Mouse (Mus musculus): ENCODE data around the gene Il1rl1. TPM values are rescaled to one million over a fixed set of nuclear protein-coding genes. Genes with fewer than 3 reads are reported as not detected.

Il1rl1 gene
- polyA plus RNA-seq (2015; fragmentation: Nextera tagmentation; extraction: Ambion mirVana): 0.05 and 0.11 TPM in 2 replicates

DNA sequence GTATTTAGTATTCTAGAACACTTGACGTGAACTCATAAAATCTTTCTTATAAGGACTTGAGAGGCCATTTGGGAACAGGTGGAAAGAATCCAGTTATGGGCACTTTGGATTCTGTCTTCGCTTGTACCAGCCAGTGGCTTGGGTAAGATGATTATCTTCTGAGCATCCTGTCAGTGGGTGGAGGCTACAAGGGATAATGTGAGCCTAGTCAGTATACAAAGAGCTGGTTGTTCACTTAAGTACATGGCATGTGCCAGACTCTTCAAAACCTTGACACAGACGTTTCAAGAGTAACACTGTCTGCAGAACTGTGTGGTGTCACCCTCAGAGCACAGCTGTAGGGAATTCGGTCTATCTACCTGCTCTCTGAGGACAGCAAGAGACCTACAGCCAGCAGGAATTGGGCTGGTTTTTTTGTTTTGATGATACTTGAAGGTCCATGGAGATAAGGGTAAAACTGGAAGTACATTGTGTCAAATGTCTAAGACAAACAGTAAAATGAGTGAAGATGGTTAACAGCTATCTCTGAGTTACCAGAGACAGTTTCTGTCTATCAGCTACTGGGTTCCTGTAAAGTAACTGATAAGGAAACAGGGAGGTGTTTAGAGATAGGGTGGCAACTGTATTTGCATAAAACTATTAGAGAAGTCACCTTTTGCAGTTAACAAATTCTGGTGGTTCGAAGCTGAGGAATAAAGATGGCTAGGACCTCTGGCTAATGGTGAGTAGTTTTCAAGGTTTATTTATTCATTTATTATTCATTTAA, at the start of gene Il1rl1:
Il1rl1 (plus strand) TSS at position 661 of the 766 bp plus-strand sequence.
- Histone ChIP-seq H3K4me3 (replicated peaks; ENCODE audit: low read length) (no peak within 1 kb of the TSS), H3K27me3 (replicated peaks; ENCODE audit: control insufficient read depth, insufficient read depth, low read length) (no peaks in the 10 kb centered on the region), H3K9ac (replicated peaks; ENCODE audit: low read depth, low read length) (no peak within 1 kb of the TSS), H3K4me2 (ENCODE audit: low read length) (no peak within 1 kb of the TSS), H3K27ac (ENCODE audit: low read length) (no peak within 1 kb of the TSS), H3K4me1 (replicated peaks; ENCODE audit: control insufficient read depth, insufficient read depth, low read length) (no peaks in the 10 kb centered on the region), H3K9me3 (ENCODE audit: control insufficient read depth, low read length) (no peaks in the 10 kb centered on the region), H3K36me3 (ENCODE audit: control insufficient read depth, insufficient read depth) (no peaks in the 10 kb centered on the region)
- ATAC-seq: no peak
- 83% methylated on average over 5 of the region's 5 CpGs for WGBS

DNA sequence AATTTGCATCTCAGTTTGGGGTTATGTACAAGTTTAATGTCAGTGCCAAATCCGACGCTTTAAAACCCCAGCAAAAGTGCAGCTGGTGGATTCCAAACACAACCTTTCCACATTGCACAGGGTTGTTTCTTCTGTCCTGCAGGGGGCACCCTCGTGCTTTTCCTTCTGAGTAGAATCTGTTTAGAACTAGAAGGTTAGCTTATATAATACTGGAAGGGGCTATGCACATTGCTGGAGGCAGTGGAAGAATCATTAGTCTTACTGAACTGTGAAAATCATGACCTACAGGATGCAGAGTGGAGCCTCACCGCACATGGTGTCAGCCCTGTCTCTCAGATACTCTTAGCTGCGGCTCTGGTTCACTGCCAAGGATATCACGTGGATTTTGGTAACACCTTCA, 49.3 kb upstream of the Il1rl1 start:
- H3K4me2 ChIP-seq (ENCODE audit: low read length): no peak overlapping the region
- no peaks in the 10 kb centered on the region for H3K27me3 ChIP-seq (replicated peaks; ENCODE audit: control insufficient read depth, insufficient read depth, low read length)

DNA sequence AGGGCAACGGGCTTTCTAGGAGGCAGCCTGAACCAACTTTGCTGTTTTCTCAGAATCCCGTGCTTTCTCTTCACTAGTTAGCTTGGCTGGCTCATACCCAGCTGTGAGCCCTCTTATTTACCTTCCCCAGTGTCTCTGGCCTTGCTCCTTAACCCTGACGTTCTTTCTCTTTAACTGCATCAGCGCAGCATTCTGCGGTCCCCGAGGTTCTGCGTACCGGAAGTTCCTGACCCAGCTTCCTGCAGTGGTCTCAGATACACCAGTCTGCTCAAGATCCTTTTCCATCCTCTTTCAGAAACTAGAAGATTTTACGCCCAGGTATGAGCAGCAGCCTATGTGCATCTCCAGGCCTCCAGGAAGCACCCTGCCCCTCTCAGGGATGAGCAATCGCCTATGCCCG, 48.4 kb upstream of the Il1rl1 start:
- no peak for ATAC-seq
- Histone ChIP-seq H3K4me1 (replicated peaks; ENCODE audit: control insufficient read depth, insufficient read depth, low read length) (no peaks in the 10 kb centered on the region), H3K27me3 (replicated peaks; ENCODE audit: control insufficient read depth, insufficient read depth, low read length) (no peaks in the 10 kb centered on the region), H3K4me2 (ENCODE audit: low read length) (no peak overlapping the region), H3K27ac (ENCODE audit: low read length) (no peak overlapping the region), H3K9me3 (ENCODE audit: control insufficient read depth, low read length) (no peaks in the 10 kb centered on the region), H3K9ac (replicated peaks; ENCODE audit: low read depth, low read length) (no peak overlapping the region), H3K4me3 (replicated peaks; ENCODE audit: low read length) (no peak overlapping the region), H3K36me3 (ENCODE audit: control insufficient read depth, insufficient read depth) (no peaks in the 10 kb centered on the region)
- WGBS: 86% methylated on average over 11 of the region's 11 CpGs

More for the DNA sequence above, 49.3 kb upstream of the Il1rl1 start:
- Histone ChIP-seq H3K9me3 (ENCODE audit: control insufficient read depth, low read length) (no peaks in the 10 kb centered on the region), H3K9ac (replicated peaks; ENCODE audit: low read depth, low read length) (no peak overlapping the region), H3K36me3 (ENCODE audit: control insufficient read depth, insufficient read depth) (no peaks in the 10 kb centered on the region), H3K4me3 (replicated peaks; ENCODE audit: low read length) (no peak overlapping the region), H3K4me1 (replicated peaks; ENCODE audit: control insufficient read depth, insufficient read depth, low read length) (no peaks in the 10 kb centered on the region), H3K27ac (ENCODE audit: low read length) (no peak overlapping the region)
- no peak for ATAC-seq
- 60% methylated on average over 6 of the region's 6 CpGs for WGBS

DNA sequence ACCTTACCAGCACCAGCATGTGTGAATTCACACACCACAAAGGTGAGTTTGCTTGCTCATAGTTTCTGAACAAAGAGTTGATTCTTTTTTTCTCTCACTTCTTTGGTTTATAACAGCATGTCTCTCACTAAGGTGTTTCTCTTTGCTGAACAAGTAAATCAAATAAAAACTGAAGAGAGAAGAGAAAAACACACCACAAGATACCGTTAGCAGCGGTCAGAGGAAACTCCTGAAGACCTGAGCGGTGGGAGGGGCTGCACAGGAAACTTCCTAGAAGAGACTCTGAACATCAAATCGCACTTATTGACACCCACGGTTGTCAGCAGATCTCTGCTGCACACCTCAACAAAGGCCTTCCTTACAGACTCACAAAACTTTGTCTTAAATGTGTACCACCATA, 46.5 kb upstream of the Il1rl1 start:
- WGBS: 91% methylated on average over 5 of the region's 5 CpGs
- no peak overlapping the region for H3K4me3 ChIP-seq (replicated peaks; ENCODE audit: low read length)
- H3K36me3 ChIP-seq (ENCODE audit: control insufficient read depth, insufficient read depth): no peaks in the 10 kb centered on the region
- H3K9me3 ChIP-seq (ENCODE audit: control insufficient read depth, low read length): no peaks in the 10 kb centered on the region
- no peak overlapping the region for H3K27ac ChIP-seq (ENCODE audit: low read length)
- ATAC-seq: no peak
- no peak overlapping the region for H3K4me2 ChIP-seq (ENCODE audit: low read length)
- H3K27me3 ChIP-seq (replicated peaks; ENCODE audit: control insufficient read depth, insufficient read depth, low read length): no peaks in the 10 kb centered on the region
- H3K9ac ChIP-seq (replicated peaks; ENCODE audit: low read depth, low read length): no peak overlapping the region
- no peaks in the 10 kb centered on the region for H3K4me1 ChIP-seq (replicated peaks; ENCODE audit: control insufficient read depth, insufficient read depth, low read length)

DNA sequence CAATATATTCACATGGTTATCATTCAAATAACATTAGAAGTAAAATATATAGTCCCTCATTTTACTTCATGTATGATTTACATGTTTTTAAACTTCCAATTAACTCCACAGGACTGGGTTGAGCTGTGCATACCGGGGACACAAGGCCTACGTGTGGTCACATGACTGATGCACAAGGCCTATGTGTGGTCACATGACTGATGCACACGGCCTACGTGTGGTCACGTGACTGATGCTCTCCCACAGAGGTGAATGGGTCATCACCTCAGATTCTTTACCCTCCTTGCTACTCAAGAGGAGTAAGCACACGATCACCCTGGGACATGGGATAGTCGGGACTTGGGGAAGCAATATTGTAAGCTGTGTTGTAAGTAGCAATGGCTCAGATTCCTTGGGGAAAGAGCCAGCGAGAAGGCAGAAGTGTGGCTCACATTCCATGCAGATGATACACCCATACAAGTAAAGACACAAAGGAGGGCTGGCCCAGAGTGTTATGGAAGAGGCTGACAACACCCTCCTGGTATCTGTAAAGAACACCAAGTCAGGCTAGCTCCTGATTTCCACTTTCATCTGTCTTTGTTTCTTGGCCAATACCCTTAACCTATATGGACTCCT, 44.3 kb upstream of the Il1rl1 start:
- H3K9ac ChIP-seq (replicated peaks; ENCODE audit: low read depth, low read length): no peak overlapping the region
- H3K27ac ChIP-seq (ENCODE audit: low read length): no peak overlapping the region
- H3K36me3 ChIP-seq (ENCODE audit: control insufficient read depth, insufficient read depth): no peaks in the 10 kb centered on the region
- WGBS: 88% methylated on average over 8 of the region's 8 CpGs
- H3K27me3 ChIP-seq (replicated peaks; ENCODE audit: control insufficient read depth, insufficient read depth, low read length): no peaks in the 10 kb centered on the region
- no peak for ATAC-seq
- no peak overlapping the region for H3K4me2 ChIP-seq (ENCODE audit: low read length)
- H3K9me3 ChIP-seq (ENCODE audit: control insufficient read depth, low read length): no peaks in the 10 kb centered on the region
- no peak overlapping the region for H3K4me3 ChIP-seq (replicated peaks; ENCODE audit: low read length)
- no peaks in the 10 kb centered on the region for H3K4me1 ChIP-seq (replicated peaks; ENCODE audit: control insufficient read depth, insufficient read depth, low read length)

DNA sequence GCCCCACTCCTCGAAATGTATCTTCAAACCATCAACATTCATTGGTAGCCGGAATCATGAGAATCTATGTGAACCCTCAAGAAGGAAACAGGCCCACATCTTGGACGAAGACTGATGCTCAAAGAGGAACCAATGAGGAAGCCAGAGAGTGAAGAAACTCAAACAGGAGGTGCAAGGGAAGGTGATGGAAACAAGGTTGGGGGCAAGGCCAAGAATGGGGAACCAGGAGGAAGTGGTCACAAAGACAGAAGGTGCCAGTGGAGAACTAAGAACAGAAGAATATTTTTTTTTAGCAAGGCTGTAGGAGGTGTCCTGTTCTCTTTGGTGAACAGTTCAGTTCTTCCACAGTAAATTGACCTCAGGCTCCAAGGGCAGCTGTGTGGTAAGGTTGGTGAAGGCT, 38.0 kb upstream of the Il1rl1 start:
- ATAC-seq: no peak
- Histone ChIP-seq H3K27ac (ENCODE audit: low read length) (no peak overlapping the region), H3K9ac (replicated peaks; ENCODE audit: low read depth, low read length) (no peak overlapping the region), H3K36me3 (ENCODE audit: control insufficient read depth, insufficient read depth) (no peaks in the 10 kb centered on the region), H3K27me3 (replicated peaks; ENCODE audit: control insufficient read depth, insufficient read depth, low read length) (no peaks in the 10 kb centered on the region), H3K4me3 (replicated peaks; ENCODE audit: low read length) (no peak overlapping the region), H3K4me1 (replicated peaks; ENCODE audit: control insufficient read depth, insufficient read depth, low read length) (no peaks in the 10 kb centered on the region), H3K4me2 (ENCODE audit: low read length) (no peak overlapping the region), H3K9me3 (ENCODE audit: control insufficient read depth, low read length) (no peaks in the 10 kb centered on the region)
- WGBS: 91% methylated on average over 3 of the region's 3 CpGs

DNA sequence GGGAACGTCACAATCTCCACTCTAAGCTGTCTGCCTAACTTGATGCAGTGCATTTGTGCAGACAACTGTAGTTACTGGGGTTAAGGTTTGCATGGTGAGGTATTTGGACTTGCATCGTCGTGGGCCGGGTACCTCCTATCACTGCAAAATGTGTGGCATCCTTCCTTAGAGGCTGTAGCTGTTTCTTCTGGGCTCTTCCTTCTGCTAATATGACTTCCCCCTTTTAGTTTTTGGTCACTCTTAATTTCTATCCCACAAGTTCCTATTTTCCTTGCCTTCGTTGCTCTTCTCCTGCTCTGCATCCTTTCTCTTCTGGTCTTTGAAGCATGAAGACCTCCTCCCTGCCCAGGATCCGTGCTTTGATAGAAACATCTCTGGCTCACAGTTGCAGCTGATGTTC, 36.8 kb upstream of the Il1rl1 start:
- H3K4me2 ChIP-seq (ENCODE audit: low read length): no peak overlapping the region
- no peaks in the 10 kb centered on the region for H3K9me3 ChIP-seq (ENCODE audit: control insufficient read depth, low read length)
- H3K4me3 ChIP-seq (replicated peaks; ENCODE audit: low read length): no peak overlapping the region
- no peaks in the 10 kb centered on the region for H3K27me3 ChIP-seq (replicated peaks; ENCODE audit: control insufficient read depth, insufficient read depth, low read length)
- 90% methylated on average over 6 of the region's 6 CpGs for WGBS
- no peak overlapping the region for H3K9ac ChIP-seq (replicated peaks; ENCODE audit: low read depth, low read length)
- no peaks in the 10 kb centered on the region for H3K4me1 ChIP-seq (replicated peaks; ENCODE audit: control insufficient read depth, insufficient read depth, low read length)
- H3K36me3 ChIP-seq (ENCODE audit: control insufficient read depth, insufficient read depth): no peaks in the 10 kb centered on the region
- H3K27ac ChIP-seq (ENCODE audit: low read length): no peak overlapping the region
- ATAC-seq: no peak

DNA sequence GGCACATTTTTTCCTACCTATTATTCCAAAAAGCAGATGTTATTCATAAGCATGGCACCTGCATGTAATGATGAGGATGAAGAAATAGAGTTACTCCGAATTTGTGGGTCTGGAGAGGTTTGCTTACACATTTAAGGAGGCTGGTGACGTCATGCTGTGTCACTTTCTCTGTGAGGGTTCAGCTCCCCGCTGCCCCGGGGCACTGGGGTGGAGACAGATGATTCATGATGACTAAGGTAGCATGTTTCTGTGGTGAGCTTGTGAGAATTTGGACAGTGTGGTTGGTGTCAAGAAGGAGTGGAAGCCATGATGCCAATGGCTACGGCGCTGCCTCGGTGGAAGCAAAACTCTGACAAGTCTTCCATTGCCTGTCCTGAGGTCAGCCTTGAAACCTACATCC, 36.2 kb upstream of the Il1rl1 start:
- Histone ChIP-seq H3K9me3 (ENCODE audit: control insufficient read depth, low read length) (no peaks in the 10 kb centered on the region), H3K9ac (replicated peaks; ENCODE audit: low read depth, low read length) (no peak overlapping the region), H3K27ac (ENCODE audit: low read length) (no peak overlapping the region), H3K36me3 (ENCODE audit: control insufficient read depth, insufficient read depth) (no peaks in the 10 kb centered on the region), H3K27me3 (replicated peaks; ENCODE audit: control insufficient read depth, insufficient read depth, low read length) (no peaks in the 10 kb centered on the region), H3K4me3 (replicated peaks; ENCODE audit: low read length) (no peak overlapping the region), H3K4me1 (replicated peaks; ENCODE audit: control insufficient read depth, insufficient read depth, low read length) (no peaks in the 10 kb centered on the region), H3K4me2 (ENCODE audit: low read length) (no peak overlapping the region)
- ATAC-seq: no peak
- WGBS: 90% methylated on average over 7 of the region's 7 CpGs

DNA sequence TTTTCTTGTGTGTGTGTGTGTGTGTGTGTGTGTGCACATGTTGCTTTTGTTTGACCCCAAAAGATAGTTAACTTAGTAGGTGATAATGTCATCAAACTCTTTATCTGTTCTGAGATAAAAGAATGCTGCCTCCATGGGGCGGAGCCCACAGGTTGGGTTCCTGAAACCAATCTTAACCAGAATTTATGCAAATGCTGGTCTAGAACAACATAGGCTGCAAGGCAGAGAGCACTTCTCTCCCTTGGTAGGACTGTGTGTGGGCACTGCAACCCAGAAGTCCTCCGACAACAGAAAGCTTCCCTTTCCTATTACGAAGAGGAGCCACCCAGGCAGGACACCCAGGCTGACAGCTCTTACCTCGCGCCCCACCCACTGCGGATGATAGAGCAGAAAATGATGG, 29.7 kb upstream of the Il1rl1 start:
- Histone ChIP-seq H3K9me3 (ENCODE audit: control insufficient read depth, low read length) (no peaks in the 10 kb centered on the region), H3K4me2 (ENCODE audit: low read length) (no peak overlapping the region), H3K27me3 (replicated peaks; ENCODE audit: control insufficient read depth, insufficient read depth, low read length) (no peaks in the 10 kb centered on the region), H3K4me3 (replicated peaks; ENCODE audit: low read length) (no peak overlapping the region), H3K9ac (replicated peaks; ENCODE audit: low read depth, low read length) (no peak overlapping the region), H3K27ac (ENCODE audit: low read length) (no peak overlapping the region), H3K4me1 (replicated peaks; ENCODE audit: control insufficient read depth, insufficient read depth, low read length) (no peaks in the 10 kb centered on the region), H3K36me3 (ENCODE audit: control insufficient read depth, insufficient read depth) (no peaks in the 10 kb centered on the region)
- ATAC-seq: no peak
- 95% methylated on average over 6 of the region's 6 CpGs for WGBS
